Mouse (Mus musculus) cerebellum, adult 2 months (tissue): ENCODE results near the gene Cmtm1. TPM values are rescaled to one million over a fixed set of nuclear protein-coding genes. Genes with fewer than 3 reads are reported as not detected.
"Not testable (repeated sequence)": the region's sequence is repeated elsewhere in the genome, so short reads cannot be mapped to it uniquely, and the experiment has no call there.

Experiments
- DNase-seq, 2 experiments: peaks; one replicate each; pipeline ENCODE4 v3.0.0; 2021
- H3K27ac ChIP-seq: fragments of 200-500 bp; 2 replicates; pipeline ENCODE4 v1.5.1; 2012; ENCODE audit warnings: low read length, control low read depth, inconsistent platforms; ENCODE audit not compliant: insufficient read depth
- H3K27me3 ChIP-seq: fragments of 200-500 bp; 2 replicates; pipeline ENCODE4 v1.6.1; 2012; ENCODE audit warnings: inconsistent platforms, mild to moderate bottlenecking, low read length, moderate library complexity; ENCODE audit not compliant: control insufficient read depth, insufficient read depth
- H3K4me1 ChIP-seq: fragments of 200-500 bp; 2 replicates; pipeline ENCODE4 v1.6.1; 2011; ENCODE audit warnings: low read length; ENCODE audit not compliant: control insufficient read depth, insufficient read depth
- H3K4me3 ChIP-seq: fragments of 200-500 bp; replicated peaks from 2 replicates; pipeline ENCODE3; 2011; ENCODE audit warnings: mild to moderate bottlenecking, low read depth, low read length, control low read depth; ENCODE audit not compliant: insufficient read depth
- CTCF ChIP-seq: fragments of 200-500 bp; IDR thresholded peaks from 2 replicates; pipeline ENCODE4 v1.5.1; 2011; ENCODE audit warnings: low read depth, mild to moderate bottlenecking, control low read depth, low read length, moderate library complexity, borderline replicate concordance; ENCODE audit not compliant: insufficient read depth
- POLR2A ChIP-seq: fragments of 200-500 bp; IDR thresholded peaks from 2 replicates; pipeline ENCODE4 v1.6.1; 2011; ENCODE audit warnings: low read length, control low read depth, borderline replicate concordance; ENCODE audit not compliant: insufficient read depth
- WGBS: fragments of 180-500 bp; shearing (Covaris S2); methylation state at CpG from one replicate; pipeline ENCODE4 v1.1.7; 2018; 5-methylcytosine and 5-hydroxymethylcytosine counted together
- polyA plus RNA-seq: library from polyadenylated mRNA; depleted of rRNA; stranded (reverse); fragments of >200 nt; gene quantifications from 2 replicates; pipeline ENCODE4 v1.2.3, GENCODE M21; 2012

Cmtm1 gene
- polyA plus RNA-seq, 1 experiment: not detected

DNA sequence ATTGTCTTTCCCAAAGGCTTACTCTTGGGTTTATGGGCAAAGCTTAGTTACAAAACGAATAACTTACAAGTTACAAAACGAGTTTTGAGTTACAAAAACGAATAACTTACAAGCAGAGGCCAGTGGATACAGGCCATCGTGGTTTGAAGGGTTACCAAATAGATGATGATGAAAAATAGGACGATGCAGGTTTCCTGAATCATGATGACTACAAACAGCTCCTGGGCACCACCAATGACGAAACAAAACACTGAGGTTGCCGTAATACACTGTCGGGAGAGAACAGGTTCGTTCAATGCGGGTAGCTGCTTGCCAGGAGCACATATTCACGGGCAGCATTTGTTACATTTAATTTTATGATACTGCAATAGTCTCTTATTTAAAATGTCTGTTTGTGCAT is 5.0 kb downstream of the Cmtm1 start:
- Histone ChIP-seq H3K27ac (no peak overlapping the region), H3K27me3 (no peaks in the 10 kb centered on the region), H3K4me1 (peaks cover 2% of the 10 kb centered on the region; the same call in 1 of the 2 replicates), H3K4me3 (no peak overlapping the region)
- TF ChIP-seq POLR2A (no peak), CTCF (no peak)
- WGBS: 89% methylated on average over 11 of the region's 11 CpGs
- no peak for DNase-seq

DNA sequence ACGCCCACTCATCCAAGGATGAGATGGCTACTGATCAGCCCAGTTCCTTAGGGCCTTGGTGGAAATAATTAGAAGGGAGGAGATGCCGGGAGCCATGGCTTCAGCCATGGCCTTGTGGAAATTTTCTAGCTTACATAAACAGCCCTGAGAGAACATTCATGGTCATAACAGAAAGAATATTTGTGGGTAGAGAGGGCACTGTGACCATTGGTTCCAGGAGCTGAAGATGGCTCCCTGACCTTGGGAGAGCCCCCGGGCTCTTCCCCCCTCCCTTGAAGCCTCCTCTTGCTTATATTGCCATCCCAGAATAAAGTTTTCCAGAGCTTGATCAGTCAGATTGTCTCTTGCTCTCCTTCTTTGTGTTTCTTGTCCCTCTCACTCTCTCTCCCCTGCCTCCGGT is 7.4 kb downstream of the Cmtm1 start:
- H3K27ac ChIP-seq, DNase-seq, H3K4me3 ChIP-seq, H3K4me1 ChIP-seq, H3K27me3 ChIP-seq: not testable (repeated sequence)
- 89% methylated on average over 4 of the region's 4 CpGs for WGBS

DNA sequence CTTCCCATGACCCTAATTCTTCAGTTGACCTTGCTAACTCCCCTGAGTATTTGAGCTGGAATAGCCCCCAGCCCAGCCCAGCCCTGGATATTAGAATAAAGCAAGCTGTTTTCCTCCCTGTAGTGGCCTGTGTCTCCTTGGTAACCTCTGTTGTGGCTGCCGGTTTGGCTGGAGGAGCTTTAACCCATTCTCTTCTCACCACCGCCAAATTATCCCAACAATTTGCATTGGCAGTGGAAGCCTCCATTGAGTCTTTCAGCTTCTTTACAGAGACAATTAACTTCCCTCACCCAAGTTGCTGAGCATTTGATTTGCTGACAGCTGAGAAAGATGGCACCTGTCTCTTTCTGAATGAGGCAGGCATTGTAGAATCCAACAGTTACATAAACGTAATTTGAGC is 8.4 kb downstream of the Cmtm1 start:
- DNase-seq, H3K4me3 ChIP-seq, H3K27ac ChIP-seq, H3K27me3 ChIP-seq, H3K4me1 ChIP-seq: not testable (repeated sequence)
- 22% methylated on average over 3 of the region's 3 CpGs for WGBS

GRCm38 (mm10) chr8:104294396-104294795 is 15.5 kb downstream of the Cmtm1 start:
- H3K4me3 ChIP-seq: no peak overlapping the region
- TF ChIP-seq CTCF (no peak), POLR2A (no peak)
- 92% methylated on average over 1 of the region's 1 CpGs for WGBS
- no peaks in the 10 kb centered on the region for H3K4me1 ChIP-seq
- DNase-seq: no peak
- H3K27me3 ChIP-seq: no peaks in the 10 kb centered on the region
- H3K27ac ChIP-seq: no peak overlapping the region

- H3K27ac ChIP-seq, H3K4me3 ChIP-seq, H3K4me1 ChIP-seq, DNase-seq, H3K27me3 ChIP-seq: not testable (repeated sequence)
- 84% methylated on average over 12 of the region's 12 CpGs for WGBS
Measured at GRCm38 (mm10) chr8:104293081-104293480, 16.9 kb downstream of the Cmtm1 start, which contains the start of gene Cmtm2a. Gene Cmtm2a (minus strand): TSS chr8:104293181.

GRCm38 (mm10) chr8:104268937-104269440 is 41.0 kb downstream of the Cmtm1 start:
- TF ChIP-seq POLR2A (no peak), CTCF (no peak)
- Histone ChIP-seq H3K27ac (no peak overlapping the region), H3K4me3 (no peak overlapping the region), H3K27me3 (no peaks in the 10 kb centered on the region), H3K4me1 (no peaks in the 10 kb centered on the region)
- WGBS: 33% methylated on average over 6 of the region's 6 CpGs
- DNase-seq: no peak

GRCm38 (mm10) chr8:104268368-104268767 is 41.6 kb downstream of the Cmtm1 start:
- TF ChIP-seq POLR2A: no peak
- TF ChIP-seq CTCF: no peak
- no peak for DNase-seq
- Histone ChIP-seq H3K27ac (no peak overlapping the region), H3K4me3 (no peak overlapping the region), H3K4me1 (no peaks in the 10 kb centered on the region), H3K27me3 (no peaks in the 10 kb centered on the region)

DNA sequence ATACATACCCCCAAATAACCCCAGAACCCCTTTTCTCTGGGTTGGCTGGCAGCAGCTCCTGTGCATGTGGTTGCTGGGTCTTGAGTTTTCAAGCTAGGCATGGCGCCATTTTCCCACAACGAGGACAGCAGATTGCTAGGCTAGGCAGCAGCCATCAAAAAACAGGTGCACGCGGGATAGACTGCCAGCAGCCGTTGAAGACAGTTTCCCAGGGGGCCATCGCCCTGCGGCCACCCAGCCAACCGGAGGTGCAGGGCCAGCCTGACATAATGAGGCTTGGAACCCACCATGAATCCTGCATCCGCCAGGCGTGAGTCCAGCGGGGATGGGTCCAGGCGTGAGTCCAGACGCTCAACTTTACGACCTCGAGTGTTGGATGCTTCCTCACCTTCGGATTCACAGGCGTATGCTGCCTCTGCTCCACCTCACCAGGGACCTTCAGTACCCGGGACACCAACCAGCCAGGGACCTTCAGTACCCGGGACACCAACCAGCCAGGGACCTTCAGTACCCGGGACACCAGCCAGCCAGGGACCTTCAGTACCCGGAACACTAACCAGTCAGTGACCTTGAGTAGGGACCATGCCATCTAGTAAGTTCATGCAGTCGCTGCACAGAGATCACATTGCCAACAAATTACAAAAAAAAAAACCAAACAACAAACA is 45.5 kb downstream of the Cmtm1 start:
- H3K27ac ChIP-seq, DNase-seq, H3K4me1 ChIP-seq, H3K4me3 ChIP-seq, H3K27me3 ChIP-seq: not testable (repeated sequence)
- WGBS: 29% methylated on average over 22 of the region's 22 CpGs

DNA sequence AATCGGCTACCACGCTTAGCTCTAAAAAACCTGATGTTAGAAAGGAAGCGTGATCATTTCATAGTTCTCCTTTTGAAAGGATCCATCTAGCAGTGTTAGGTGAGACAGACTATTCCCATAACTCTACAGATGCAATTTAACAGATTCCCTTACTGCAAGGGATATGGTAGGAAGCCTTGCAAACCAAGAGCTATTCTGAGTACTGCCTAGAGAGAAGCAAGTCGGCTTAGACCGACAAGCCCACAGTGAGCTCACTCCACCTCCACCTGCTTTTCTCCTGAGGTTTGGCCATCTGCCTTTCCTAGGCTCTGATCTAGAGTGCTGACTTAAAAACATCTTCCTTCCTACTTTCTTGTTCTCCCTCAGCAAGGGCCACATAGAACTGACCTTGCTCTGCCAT is 48.1 kb downstream of the Cmtm1 start:
- H3K27me3 ChIP-seq, H3K4me3 ChIP-seq, DNase-seq, H3K27ac ChIP-seq, H3K4me1 ChIP-seq: not testable (repeated sequence)
- WGBS: 53% methylated on average over 5 of the region's 5 CpGs
